Mouse (Mus musculus) liver, embryonic 13.5 days (tissue): ENCODE results near the gene Sv2b. TPM values are rescaled to one million over a fixed set of nuclear protein-coding genes. Genes with fewer than 3 reads are reported as not detected.

Source experiments
- polyA plus RNA-seq: library from polyadenylated mRNA; unstranded; fragments of >200 nt; fragmentation: Nextera tagmentation; extraction: Ambion mirVana; gene quantifications from 2 replicates; pipeline ENCODE4 v1.2.1, GENCODE M21; 2015

Gene Sv2b
- polyA plus RNA-seq, 1 experiment from 2014 or later, result 0.06 TPM

Other genes starting within 250 kb of the Sv2b start
- gene Akap13, start 146.3 kb upstream of the Sv2b start, polyA plus RNA-seq, result 33.4 and 36.0 TPM in 2 replicates